Mouse (Mus musculus) cerebral cortex, adult 2 months (tissue): ENCODE data around the gene Srm.

Source experiments
- WGBS: fragments of 180-500 bp; shearing (Covaris S2); methylation state at CpG from one replicate; pipeline ENCODE4 v1.1.7; 2018; 5-methylcytosine and 5-hydroxymethylcytosine counted together

Srm gene

DNA sequence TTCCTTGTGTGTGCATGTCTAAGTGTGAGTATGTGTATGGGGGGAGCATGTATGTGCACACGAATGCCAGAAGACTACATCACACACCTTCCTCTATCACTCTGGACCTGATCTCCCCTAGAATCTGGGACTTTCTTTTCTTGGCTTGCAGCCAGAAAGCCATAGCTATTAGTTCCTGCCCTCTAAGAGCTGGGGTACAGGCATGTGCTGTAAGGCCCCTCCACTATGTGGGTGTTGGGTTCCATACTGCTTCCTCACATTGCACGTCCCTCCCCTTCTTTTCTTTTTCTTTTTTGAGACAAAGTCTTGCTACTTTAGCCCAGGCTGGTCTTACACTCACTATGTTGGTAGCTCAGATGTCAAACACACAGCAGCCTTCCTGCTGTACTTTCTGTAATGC, 44.0 kb downstream of the Srm start:
- WGBS = 87% methylated on average over 2 of the region's 2 CpGs

DNA sequence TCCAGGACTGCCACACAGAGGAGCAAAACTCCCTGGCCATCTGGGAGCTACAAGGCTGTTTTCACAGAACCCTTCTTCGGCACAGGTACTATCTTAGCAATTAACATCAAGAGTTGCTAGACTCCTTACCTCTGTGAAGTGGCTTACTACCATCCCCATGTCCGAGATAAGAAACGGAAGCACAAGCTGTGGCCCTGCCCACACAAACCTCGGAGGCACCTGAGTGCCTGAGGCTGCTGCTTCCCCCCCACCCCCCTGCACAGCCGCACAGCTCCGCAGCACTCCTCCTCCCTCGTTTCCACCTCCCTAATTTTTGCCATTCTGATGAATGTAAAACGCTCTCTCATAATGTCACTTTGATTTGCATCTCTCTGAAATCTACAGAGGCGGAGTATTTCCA, 47.0 kb downstream of the Srm start:
- 46% methylated on average over 9 of the region's 9 CpGs for WGBS

DNA sequence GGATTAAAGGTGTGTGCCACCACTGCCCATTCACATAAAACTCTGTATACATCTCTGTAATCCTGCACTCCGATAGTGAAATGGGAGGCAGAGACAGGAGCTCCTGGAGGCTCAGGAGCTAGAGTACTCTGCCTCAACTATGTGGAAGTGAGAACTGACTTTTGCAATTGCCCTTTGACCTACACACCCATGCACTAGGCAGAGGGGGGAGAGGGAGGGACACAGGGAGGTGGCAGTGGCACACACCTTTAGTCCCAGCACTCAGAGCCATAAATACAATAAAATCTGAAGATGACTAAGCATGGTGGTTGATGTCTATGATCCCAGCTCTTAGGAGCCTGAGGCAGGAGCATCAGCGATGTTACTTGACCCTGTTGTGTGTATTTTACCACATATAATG, 48.2 kb downstream of the Srm start:
- 94% methylated on average over 2 of the region's 2 CpGs for WGBS

DNA sequence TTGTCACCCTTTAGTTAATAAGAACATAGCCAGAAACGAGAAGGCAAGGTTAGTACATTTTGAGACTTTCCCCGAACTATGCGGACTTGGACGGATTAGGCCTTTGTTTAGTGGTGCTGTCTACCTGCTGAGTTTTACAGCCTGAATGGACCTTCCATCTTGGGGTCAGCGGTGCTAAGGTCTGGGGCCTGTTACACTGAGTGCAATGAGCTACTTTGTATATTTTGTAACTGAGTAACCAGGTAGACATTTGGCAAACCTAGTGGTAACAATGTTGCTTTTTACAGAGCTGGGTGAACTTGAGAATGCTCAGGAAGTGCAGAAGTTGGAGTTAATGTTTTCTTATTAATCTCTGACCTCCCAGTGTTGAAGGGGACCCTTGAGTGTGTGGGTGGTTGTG, 49.8 kb downstream of the Srm start:
- 90% methylated on average over 5 of the region's 5 CpGs for WGBS

DNA sequence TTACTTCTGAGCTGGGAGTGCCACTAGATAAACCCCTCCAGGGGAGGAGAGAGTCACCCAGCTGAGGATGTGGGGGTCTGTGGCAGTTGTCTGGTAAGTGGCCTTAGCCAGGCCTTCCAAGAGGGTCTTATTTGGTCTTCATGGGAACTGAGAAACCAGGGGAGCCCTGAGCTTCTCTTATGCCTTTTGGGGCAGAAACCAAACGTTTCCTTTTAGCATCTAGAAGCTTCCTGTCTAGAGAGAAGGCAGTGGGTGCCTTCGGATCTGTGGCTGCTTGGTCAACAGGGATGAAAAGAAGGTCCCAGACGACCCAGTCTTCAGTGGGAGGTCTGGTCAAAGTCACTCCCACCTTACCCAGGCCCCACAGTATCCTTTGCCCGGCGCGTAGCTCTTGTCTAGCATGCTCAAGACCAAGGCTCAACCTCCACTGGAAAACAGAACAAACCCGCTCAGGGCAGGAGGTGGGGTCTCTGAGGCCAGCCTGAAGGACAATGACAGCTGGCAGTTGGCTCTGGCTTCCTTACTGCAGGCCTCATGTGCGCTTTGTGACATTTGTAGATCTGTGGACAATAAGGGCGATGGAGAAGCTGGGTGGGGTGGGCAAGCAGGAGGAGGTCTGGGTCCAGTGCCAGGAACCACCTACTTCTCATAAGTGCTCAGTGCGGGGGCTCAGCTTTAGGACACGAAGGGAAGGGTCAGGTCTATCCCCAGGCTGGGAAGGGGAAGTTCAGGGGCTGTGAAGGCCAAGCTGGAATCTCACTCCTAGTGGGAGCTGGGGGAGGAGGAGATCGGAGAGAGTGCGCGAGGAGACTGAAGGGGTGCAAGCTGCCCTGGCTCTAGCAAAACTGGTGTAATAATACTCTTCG, 52.2 kb downstream of the Srm start, which contains the start of gene Gm572:
Gm572 (plus strand) TSS at position 27 of the 866 bp plus-strand sequence.
- 64% methylated on average over 15 of the region's 15 CpGs for WGBS

DNA sequence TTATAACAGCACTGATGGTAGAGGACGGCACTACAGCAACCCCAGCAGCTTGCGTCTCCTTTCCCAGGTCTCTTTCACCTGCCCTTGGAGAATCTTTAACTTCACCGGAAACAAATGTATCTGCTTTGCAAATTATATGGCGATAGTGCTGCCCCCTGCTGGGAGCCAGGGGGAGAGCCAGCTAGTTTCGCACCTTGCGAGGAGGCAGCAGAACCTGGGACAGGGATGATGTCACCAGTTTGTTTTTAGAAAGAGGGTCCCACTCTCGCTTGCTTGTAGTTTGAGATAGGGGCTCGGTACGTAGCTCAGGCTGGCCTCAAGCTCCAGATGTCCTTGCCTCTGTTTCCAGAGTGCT, 52.8 kb downstream of the Srm start:
- 14% methylated on average over 9 of the region's 9 CpGs for WGBS
